Mouse (Mus musculus) MEL (cell line): ENCODE measurements around the gene Myo10. TPM values are rescaled to one million over a fixed set of nuclear protein-coding genes. Genes with fewer than 3 reads are reported as not detected.

Experiments
- DNase-seq: peaks from one replicate; pipeline ENCODE4 v3.0.0; 2011; ENCODE audit warnings: low read depth, low spot score
- H3K27ac ChIP-seq: 2 replicates; pipeline ENCODE4 v1.5.1; 2012; ENCODE audit warnings: low read depth, mild to moderate bottlenecking, control low read depth, low read length, moderate library complexity; ENCODE audit not compliant: control insufficient read depth
- H3K27me3 ChIP-seq, 2 experiments: fragments of 150-350 bp in 1 of 2; sonication (generic) in 1 of 2; 2 replicates each; pipeline ENCODE4 v1.6.1; 2012; ENCODE audit warnings: low read length in 2 of 2, mild to moderate bottlenecking in 2 of 2, improper control_type of control experiment in 1 of 2, moderate library complexity in 1 of 2; ENCODE audit not compliant: insufficient read depth in 2 of 2, control insufficient read depth in 1 of 2
- H3K36me3 ChIP-seq, 2 experiments: 2 replicates each; pipeline ENCODE4 v1.6.1; 2012 to 2014; ENCODE audit warnings: low read length in 2 of 2, improper control_type of control experiment in 1 of 2, inconsistent platforms in 1 of 2, mild to moderate bottlenecking in 1 of 2; ENCODE audit not compliant: insufficient read depth in 2 of 2, control insufficient read depth in 1 of 2
- H3K4me1 ChIP-seq, 2 experiments: fragments of 150-350 bp in 1 of 2; sonication (generic) in 1 of 2; 2 replicates each; pipeline ENCODE4 v1.6.1; 2012; ENCODE audit warnings: low read length in 2 of 2, improper control_type of control experiment in 1 of 2, mild to moderate bottlenecking in 1 of 2; ENCODE audit not compliant: insufficient read depth in 2 of 2, control insufficient read depth in 1 of 2
- H3K4me3 ChIP-seq, 2 experiments: fragments of 150-350 bp in 1 of 2; sonication (generic) in 1 of 2; 2 replicates each; pipeline ENCODE4 v1.5.1; 2012; ENCODE audit warnings: low read depth in 2 of 2, low read length in 2 of 2, mild to moderate bottlenecking in 2 of 2, moderate library complexity in 2 of 2, control low read depth in 1 of 2, improper control_type of control experiment in 1 of 2; ENCODE audit not compliant: control insufficient read depth in 1 of 2, insufficient read depth in 1 of 2
- H3K79me2 ChIP-seq: 2 replicates; pipeline ENCODE4 v1.6.1; 2012; ENCODE audit warnings: mild to moderate bottlenecking, low read length, moderate library complexity; ENCODE audit not compliant: control insufficient read depth, poor library complexity, insufficient read depth
- H3K9ac ChIP-seq: 2 replicates; pipeline ENCODE4 v1.6.1; 2012; ENCODE audit warnings: low read depth, mild to moderate bottlenecking, control low read depth, low read length, moderate library complexity; ENCODE audit not compliant: control insufficient read depth, poor library complexity, severe bottlenecking
- H3K9me3 ChIP-seq: fragments of 150-350 bp; sonication (generic); replicated peaks from 2 replicates; pipeline ENCODE4 v1.6.1; 2012; ENCODE audit warnings: mild to moderate bottlenecking, low read length, improper control_type of control experiment, moderate library complexity; ENCODE audit not compliant: insufficient read depth
- BHLHE40 ChIP-seq: IDR thresholded peaks from 2 replicates; pipeline ENCODE4 v1.6.1; 2012; ENCODE audit warnings: low read depth, mild to moderate bottlenecking, inconsistent platforms, low read length, improper control_type of control experiment, borderline replicate concordance
- MAZ ChIP-seq: IDR thresholded peaks from 2 replicates; pipeline ENCODE4 v1.6.1; 2012; ENCODE audit warnings: low read depth, mild to moderate bottlenecking, inconsistent platforms, low read length, improper control_type of control experiment
- MEF2A ChIP-seq: IDR thresholded peaks from 2 replicates; pipeline ENCODE4 v1.6.1; 2014; ENCODE audit warnings: low read depth, mild to moderate bottlenecking, inconsistent platforms, low read length, improper control_type of control experiment; ENCODE audit not compliant: poor library complexity, insufficient replicate concordance, severe bottlenecking; ENCODE audit errors: extremely low read depth
- ZC3H11A ChIP-seq: IDR thresholded peaks from 2 replicates; pipeline ENCODE4 v1.6.1; 2012; ENCODE audit warnings: low read depth, mild to moderate bottlenecking, inconsistent platforms, low read length, improper control_type of control experiment
- polyA plus RNA-seq, 2 experiments: library from polyadenylated mRNA; stranded (reverse) in 1 of 2; unstranded in 1 of 2; fragments of >175 nt in 1 of 2; fragments of >200 nt in 1 of 2; gene quantifications; 2 replicates each; pipeline versions ENCODE4 v1.2.1 to v1.2.4; 2012; ENCODE audit warnings: low replicate concordance in 2 of 2, low read depth in 1 of 2; ENCODE audit not compliant: insufficient read length in 2 of 2, insufficient read depth in 1 of 2, missing spikeins in 1 of 2
- total RNA-seq: library from RNA; depleted of rRNA; stranded (reverse); fragments of 300-350 nt; gene quantifications from 2 replicates; pipeline ENCODE4 v1.2.3, GENCODE M21; 2012; rRNA removed

Gene Myo10
- total and polyA plus RNA-seq, 3 experiments: 0.01 TPM; not detected in 2

- no peak overlapping the region for H3K4me3 ChIP-seq
- H3K27me3 ChIP-seq: no peaks in the 10 kb centered on the region; a peak in 1 of 4 replicates
- DNase-seq: no peak
- H3K4me1 ChIP-seq: no peaks in the 10 kb centered on the region
- no peak overlapping the region for H3K9ac ChIP-seq
- no peak overlapping the region for H3K27ac ChIP-seq
- H3K9me3 ChIP-seq: no peaks in the 10 kb centered on the region
- TF ChIP-seq MEF2A (no peak), MAZ (no peak), BHLHE40 (no peak), ZC3H11A (no peak)
- no peaks in the 10 kb centered on the region for H3K36me3 ChIP-seq
- H3K79me2 ChIP-seq: no peaks in the 10 kb centered on the region
These were observed 239.6 kb downstream of the Myo10 start for GRCm38 (mm10) chr15:25861900-25862299.

Other genes with a start within 250 kb of the Myo10 start
- 0.07 and 0.12 TPM in 2 replicates for gene Basp1, start 208.8 kb upstream of the Myo10 start, total RNA-seq
- not detected for gene Basp1, start 208.8 kb upstream of the Myo10 start, polyA plus RNA-seq
- 3.1 and 4.1 TPM in 2 replicates for gene Retreg1, start 220.7 kb downstream of the Myo10 start, total RNA-seq
- 1 to 10 TPM in 1 of 2 experiments, not detected in 1; 7.6 TPM for gene Retreg1, start 220.7 kb downstream of the Myo10 start, polyA plus RNA-seq